Mouse (Mus musculus) midbrain, embryonic 15.5 days (tissue): Measurements from ENCODE around the gene Gm20388. TPM values are rescaled to one million over a fixed set of nuclear protein-coding genes. Genes with fewer than 3 reads are reported as not detected.

ENCODE experiments used
- ATAC-seq: fragments of 200-750 bp; cut with Nextera tagmentation; replicated peaks from 2 replicates; pipeline ENCODE4 v1.8.0; 2017; ENCODE audit warnings: moderate TSS enrichment
- H3K27ac ChIP-seq: fragments of 300-500 bp; sonication (generic); 2 replicates; pipeline ENCODE4 v1.5.1; 2015; ENCODE audit warnings: mild to moderate bottlenecking, inconsistent platforms
- H3K27me3 ChIP-seq: fragments of 300-500 bp; sonication (generic); replicated peaks from 2 replicates; pipeline ENCODE4 v1.6.1; 2015; ENCODE audit warnings: inconsistent platforms
- H3K36me3 ChIP-seq: fragments of 300-500 bp; sonication (generic); replicated peaks from 2 replicates; pipeline ENCODE4 v1.6.1; 2015; ENCODE audit warnings: inconsistent platforms
- H3K4me1 ChIP-seq: fragments of 300-500 bp; sonication (generic); 2 replicates; pipeline ENCODE4 v1.6.1; 2015; ENCODE audit warnings: inconsistent platforms
- H3K4me2 ChIP-seq: fragments of 300-500 bp; sonication (generic); 2 replicates; pipeline ENCODE4 v1.6.1; 2015; ENCODE audit warnings: inconsistent platforms, mild to moderate bottlenecking, moderate library complexity
- H3K4me3 ChIP-seq: fragments of 300-500 bp; sonication (generic); 2 replicates; pipeline ENCODE4 v1.5.1; 2015; ENCODE audit warnings: mild to moderate bottlenecking, inconsistent platforms
- H3K9ac ChIP-seq: fragments of 300-500 bp; sonication (generic); 2 replicates; pipeline ENCODE4 v1.6.1; 2015; ENCODE audit warnings: mild to moderate bottlenecking, inconsistent platforms
- H3K9me3 ChIP-seq: fragments of 300-500 bp; sonication (generic); 2 replicates; pipeline ENCODE4 v1.6.1; 2016; ENCODE audit warnings: inconsistent platforms
- WGBS: fragments of 180-500 bp; shearing (Covaris S2); methylation state at CpG from one replicate; pipeline ENCODE4 v1.1.7; 2015; ENCODE audit warnings: mixed read lengths; 5-methylcytosine and 5-hydroxymethylcytosine counted together
- polyA plus RNA-seq: library from polyadenylated mRNA; unstranded; fragments of >200 nt; fragmentation: Nextera tagmentation; extraction: Ambion mirVana; gene quantifications from 2 replicates; pipeline ENCODE4 v1.2.1, GENCODE M21; 2015

The Gm20388 gene
- polyA plus RNA-seq, 1 experiment from 2014 or later, result 5.6 TPM

DNA sequence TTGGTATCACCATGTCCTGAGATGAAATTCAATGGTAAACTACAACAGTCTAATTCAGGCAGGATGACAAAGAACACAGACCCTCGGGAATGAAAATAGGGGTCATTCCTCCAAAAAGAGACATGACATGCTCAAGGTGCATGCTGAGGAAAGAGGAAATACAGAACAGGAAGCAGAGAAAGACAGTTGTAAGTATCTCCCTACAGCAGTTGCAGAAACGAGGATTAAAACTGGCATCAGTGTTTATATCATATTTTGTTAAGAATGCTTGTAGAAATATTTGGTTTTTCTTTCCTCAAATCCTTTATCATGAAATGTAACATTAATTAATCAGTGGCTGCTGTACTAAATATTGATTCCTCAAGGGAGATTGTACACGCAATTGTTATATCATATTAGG is 3056.0 kb downstream of the Gm20388 start:
- no peak for ATAC-seq
- Histone ChIP-seq H3K9ac (no peak overlapping the region), H3K4me1 (peaks cover 9% of the 10 kb centered on the region; the same call in 1 of the 2 replicates), H3K4me2 (no peak overlapping the region), H3K27me3 (no peaks in the 10 kb centered on the region), H3K9me3 (no peaks in the 10 kb centered on the region), H3K27ac (no peak overlapping the region), H3K36me3 (no peaks in the 10 kb centered on the region), H3K4me3 (no peak overlapping the region)
- 82% methylated on average over 3 of the region's 3 CpGs for WGBS

DNA sequence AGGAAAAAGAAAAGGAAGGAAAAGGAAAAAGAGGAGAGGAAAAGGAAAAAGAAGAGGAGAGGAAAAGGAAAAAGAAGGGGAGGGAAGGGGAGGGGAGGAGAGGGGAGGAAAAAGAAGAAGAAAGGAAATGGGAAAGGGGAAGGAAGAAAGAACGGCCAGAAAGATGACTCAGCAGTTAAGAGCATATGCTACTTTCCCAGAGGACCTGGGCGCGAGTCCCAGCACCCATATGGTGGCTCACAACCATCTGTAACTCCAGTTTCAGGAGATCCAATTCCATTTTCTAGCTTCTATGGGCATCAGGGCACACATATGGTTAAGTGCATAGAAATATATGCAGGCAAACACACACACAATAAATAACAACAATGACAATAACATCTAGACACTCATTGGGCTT is 3057.5 kb downstream of the Gm20388 start:
- H3K36me3 ChIP-seq, result no peaks in the 10 kb centered on the region
- H3K9me3 ChIP-seq, result no peaks in the 10 kb centered on the region
- H3K9ac ChIP-seq, result no peak overlapping the region
- no peak for ATAC-seq
- H3K27me3 ChIP-seq, result no peaks in the 10 kb centered on the region
- no peak overlapping the region for H3K4me3 ChIP-seq
- no peaks in the 10 kb centered on the region for H3K4me1 ChIP-seq
- H3K4me2 ChIP-seq, result no peak overlapping the region
- H3K27ac ChIP-seq, result no peak overlapping the region
- 97% methylated on average over 3 of the region's 3 CpGs for WGBS

DNA sequence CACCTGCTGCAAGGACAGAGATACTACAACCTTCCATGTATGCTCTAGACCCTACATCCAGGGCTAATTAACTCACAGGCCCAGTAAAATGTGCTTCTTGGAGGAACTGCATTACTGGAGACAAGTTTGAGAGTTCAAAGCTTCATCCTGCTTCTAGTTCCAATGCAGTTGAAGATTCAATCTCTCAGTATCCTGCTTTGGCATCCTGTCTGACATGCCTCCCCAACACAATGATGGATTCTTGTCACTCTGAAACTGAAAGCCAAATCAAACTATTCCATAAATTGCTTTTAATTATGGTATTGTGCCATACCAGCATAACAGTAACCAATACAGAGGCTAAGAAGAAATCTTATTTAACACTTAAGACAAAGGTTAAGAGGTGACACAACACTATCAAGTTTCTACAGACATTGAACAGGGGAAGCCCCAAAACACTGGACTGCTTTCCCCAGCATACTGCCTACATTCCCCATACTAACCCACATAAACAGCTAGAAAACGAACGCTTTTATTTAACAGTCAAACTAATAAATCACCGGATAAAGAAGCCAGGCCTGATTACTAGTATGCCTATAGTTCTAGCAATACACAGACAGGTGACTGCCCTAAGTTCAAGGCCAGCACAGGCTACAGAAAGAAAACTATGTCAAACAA is 3059.5 kb downstream of the Gm20388 start:
- no peaks in the 10 kb centered on the region for H3K36me3 ChIP-seq
- H3K4me3 ChIP-seq, result no peak overlapping the region
- H3K4me2 ChIP-seq, result no peak overlapping the region
- ATAC-seq, result no peak
- H3K9me3 ChIP-seq, result no peaks in the 10 kb centered on the region
- H3K27ac ChIP-seq, result no peak overlapping the region
- H3K27me3 ChIP-seq, result no peaks in the 10 kb centered on the region
- no peak overlapping the region for H3K9ac ChIP-seq
- no peaks in the 10 kb centered on the region for H3K4me1 ChIP-seq
- 98% methylated on average over 3 of the region's 3 CpGs for WGBS

DNA sequence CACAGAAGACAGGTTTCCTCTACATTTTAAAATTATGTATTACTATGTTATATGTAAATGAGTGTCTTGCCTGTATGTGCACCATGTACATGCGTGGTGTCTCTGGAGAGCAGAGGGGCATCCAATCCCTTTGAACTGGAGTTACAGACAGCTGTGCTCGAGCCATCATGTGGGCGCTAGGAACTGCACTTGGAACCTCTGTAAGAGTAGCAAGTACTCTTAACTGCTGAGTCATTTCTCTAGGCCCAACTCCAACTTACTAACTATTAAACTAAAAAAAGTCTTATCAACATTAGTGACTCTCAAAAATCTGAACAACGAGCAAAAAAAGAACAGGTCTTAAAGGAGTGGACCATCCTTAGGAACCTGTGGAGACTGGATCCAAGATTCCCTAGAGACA is 3065.4 kb downstream of the Gm20388 start:
- no peaks in the 10 kb centered on the region for H3K27me3 ChIP-seq
- 95% methylated on average over 4 of the region's 4 CpGs for WGBS
- no peak for ATAC-seq

DNA sequence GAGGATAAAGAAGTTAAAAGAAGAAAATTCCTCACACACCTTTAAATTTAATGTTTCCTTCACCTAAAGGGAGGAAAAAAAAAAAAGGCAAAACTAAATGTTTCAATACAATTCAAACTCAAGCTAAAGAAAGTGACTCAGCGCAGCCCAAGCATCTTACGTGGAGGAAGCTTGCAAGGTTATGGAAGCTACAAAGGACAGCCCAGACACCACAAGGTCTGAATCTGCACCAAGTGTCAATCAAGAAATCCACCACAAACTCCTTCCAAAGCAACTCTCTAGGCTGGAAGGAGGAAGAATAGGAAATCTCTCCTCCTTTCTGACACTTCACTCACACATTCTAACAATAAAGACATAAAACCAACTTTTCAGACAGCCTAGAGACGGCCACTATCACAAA is 3068.8 kb downstream of the Gm20388 start:
- 94% methylated on average over 3 of the region's 3 CpGs for whole genome bisulfite sequencing
- Histone ChIP-seq H3K27me3 (no peaks in the 10 kb centered on the region), H3K9ac (no peak overlapping the region), H3K27ac (no peak overlapping the region), H3K4me2 (no peak overlapping the region), H3K4me1 (no peaks in the 10 kb centered on the region), H3K9me3 (no peaks in the 10 kb centered on the region), H3K36me3 (no peaks in the 10 kb centered on the region), H3K4me3 (no peak overlapping the region)
- no peak for ATAC-seq

More for the DNA sequence above, 3065.4 kb downstream of the Gm20388 start:
- no peaks in the 10 kb centered on the region for H3K9me3 ChIP-seq
- no peaks in the 10 kb centered on the region for H3K36me3 ChIP-seq
- no peak overlapping the region for H3K9ac ChIP-seq
- H3K4me2 ChIP-seq, result no peak overlapping the region
- H3K27ac ChIP-seq, result no peak overlapping the region
- H3K4me3 ChIP-seq, result no peak overlapping the region
- H3K4me1 ChIP-seq, result no peaks in the 10 kb centered on the region

DNA sequence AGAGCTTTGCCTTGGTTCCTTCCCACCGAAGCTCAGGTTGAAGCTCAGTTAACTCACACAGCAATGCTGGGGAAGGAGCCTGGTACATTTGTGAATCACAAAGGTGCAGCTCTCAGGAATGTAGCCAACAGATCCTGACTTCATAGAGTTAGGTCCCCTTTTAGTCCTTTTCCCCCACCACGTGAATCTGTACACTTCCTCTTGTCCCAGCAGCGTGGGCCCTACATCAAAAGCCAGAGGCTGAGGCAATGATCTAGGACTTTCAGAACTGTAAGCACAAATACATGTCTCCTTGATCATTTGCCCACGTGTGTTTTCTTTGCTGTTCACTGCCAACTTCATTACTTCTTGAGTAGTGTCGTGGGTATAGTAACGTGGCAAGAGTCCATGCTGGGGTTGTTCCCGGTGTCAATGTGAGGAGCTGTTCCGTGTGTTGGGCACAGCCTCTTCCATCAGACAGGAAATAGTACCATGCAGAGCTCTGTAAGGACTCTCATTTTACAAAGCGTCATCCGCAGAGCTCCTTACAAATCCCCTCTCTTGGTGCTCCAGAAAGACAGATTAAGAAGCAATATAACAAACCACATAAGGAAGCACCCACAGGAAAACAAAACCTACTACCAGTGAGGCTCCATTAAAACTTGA is 3069.3 kb downstream of the Gm20388 start:
- Histone ChIP-seq H3K36me3 (no peaks in the 10 kb centered on the region), H3K9me3 (no peaks in the 10 kb centered on the region), H3K4me2 (no peak overlapping the region), H3K27ac (no peak overlapping the region), H3K4me3 (no peak overlapping the region), H3K27me3 (no peaks in the 10 kb centered on the region), H3K9ac (no peak overlapping the region), H3K4me1 (no peaks in the 10 kb centered on the region)
- WGBS, result 76% methylated on average over 10 of the region's 10 CpGs
- ATAC-seq, result no peak

DNA sequence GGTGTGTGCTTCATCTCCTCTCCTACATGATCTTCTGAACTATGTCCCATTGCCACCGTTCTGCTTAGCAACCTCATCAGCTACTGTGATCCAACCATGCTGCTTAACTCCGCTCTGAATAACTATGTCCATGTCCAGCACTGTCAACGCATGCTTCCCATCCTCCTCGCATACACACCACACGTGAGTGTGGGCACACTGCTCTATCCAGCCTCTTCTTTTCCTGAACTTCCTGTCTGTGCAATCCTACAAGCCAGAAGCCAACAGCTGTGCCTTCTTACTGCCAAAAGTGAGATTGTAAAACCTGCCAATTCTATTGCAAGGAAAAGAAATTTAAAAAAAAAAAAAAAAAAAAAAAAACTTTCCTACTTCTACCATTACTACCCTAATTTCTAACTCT is 3071.0 kb downstream of the Gm20388 start:
- H3K9ac ChIP-seq, result no peak overlapping the region
- ATAC-seq, result no peak
- H3K27me3 ChIP-seq, result no peaks in the 10 kb centered on the region
- no peaks in the 10 kb centered on the region for H3K9me3 ChIP-seq
- no peak overlapping the region for H3K4me3 ChIP-seq
- no peak overlapping the region for H3K4me2 ChIP-seq
- peaks cover 4% of the 10 kb centered on the region; the same call in 1 of the 2 replicates for H3K4me1 ChIP-seq
- H3K27ac ChIP-seq, result no peak overlapping the region
- H3K36me3 ChIP-seq, result no peaks in the 10 kb centered on the region
- WGBS, result 89% methylated on average over 5 of the region's 5 CpGs

DNA sequence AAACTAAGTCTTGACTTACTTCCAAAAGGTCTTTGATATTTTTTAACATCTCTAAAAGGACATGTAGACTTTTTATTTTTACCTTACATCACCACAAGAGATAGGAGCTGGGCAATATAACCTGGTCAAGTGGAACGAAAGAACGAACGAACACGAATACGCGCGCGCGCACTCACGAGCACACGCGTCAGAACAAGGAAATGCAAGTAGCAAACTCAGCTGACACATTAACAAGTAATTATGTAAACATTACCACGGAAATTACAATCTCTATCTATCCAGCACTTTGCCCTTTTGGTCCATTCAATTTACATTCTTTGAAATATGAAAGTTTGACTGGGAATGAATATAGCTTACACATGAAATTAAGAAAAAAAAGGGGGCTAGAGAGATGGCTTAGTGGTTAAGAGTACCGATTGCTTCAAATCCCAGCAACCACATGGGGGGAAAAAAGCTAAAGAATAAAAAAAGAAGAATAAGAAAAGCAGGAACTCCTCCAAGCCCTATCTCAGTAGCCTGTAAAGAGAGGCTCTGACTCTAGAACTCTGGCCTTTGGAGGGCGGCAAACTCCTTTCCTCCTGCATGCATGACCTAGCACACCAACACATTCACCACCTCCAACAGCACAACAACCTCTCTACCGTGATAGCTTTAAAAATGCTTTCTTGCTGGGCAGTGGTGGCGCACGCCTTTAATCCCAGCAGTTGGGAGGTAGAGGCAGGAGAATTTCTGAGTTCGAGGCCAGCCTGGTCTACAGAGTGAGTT is 3072.7 kb downstream of the Gm20388 start:
- H3K4me1 ChIP-seq, result peaks cover 11% of the 10 kb centered on the region
- H3K27ac ChIP-seq, result no peak overlapping the region
- no peaks in the 10 kb centered on the region for H3K36me3 ChIP-seq
- H3K4me3 ChIP-seq, result no peak overlapping the region
- H3K9me3 ChIP-seq, result no peaks in the 10 kb centered on the region
- no peaks in the 10 kb centered on the region for H3K27me3 ChIP-seq
- no peak for ATAC-seq
- no peak overlapping the region for H3K4me2 ChIP-seq
- no peak overlapping the region for H3K9ac ChIP-seq
- 86% methylated on average over 19 of the region's 19 CpGs for WGBS

DNA sequence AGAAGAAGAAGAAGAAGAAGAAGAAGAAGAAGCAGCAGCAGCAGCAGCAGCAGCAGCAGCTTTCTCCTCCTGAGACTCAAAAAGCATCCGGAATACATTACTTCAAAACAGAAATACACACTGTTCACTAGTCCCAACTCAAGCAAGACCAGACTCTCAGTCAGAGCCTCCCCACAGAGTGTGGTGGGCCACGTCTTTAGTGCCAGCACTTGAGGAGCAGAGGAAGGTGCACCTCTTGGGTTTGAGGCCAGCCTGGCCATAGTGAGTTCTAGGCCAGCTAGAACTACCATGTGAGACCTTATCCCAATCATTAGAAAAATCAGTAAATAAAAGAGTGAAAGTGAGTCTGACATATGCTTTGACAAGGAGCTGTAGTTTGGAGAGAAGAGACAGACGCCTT is 3073.5 kb downstream of the Gm20388 start:
- Histone ChIP-seq H3K4me1 (peaks cover 15% of the 10 kb centered on the region), H3K4me2 (no peak overlapping the region), H3K27ac (no peak overlapping the region), H3K4me3 (no peak overlapping the region), H3K36me3 (no peaks in the 10 kb centered on the region), H3K27me3 (no peaks in the 10 kb centered on the region), H3K9ac (no peak overlapping the region), H3K9me3 (no peaks in the 10 kb centered on the region)
- 93% methylated on average over 3 of the region's 3 CpGs for WGBS
- ATAC-seq, result no peak

DNA sequence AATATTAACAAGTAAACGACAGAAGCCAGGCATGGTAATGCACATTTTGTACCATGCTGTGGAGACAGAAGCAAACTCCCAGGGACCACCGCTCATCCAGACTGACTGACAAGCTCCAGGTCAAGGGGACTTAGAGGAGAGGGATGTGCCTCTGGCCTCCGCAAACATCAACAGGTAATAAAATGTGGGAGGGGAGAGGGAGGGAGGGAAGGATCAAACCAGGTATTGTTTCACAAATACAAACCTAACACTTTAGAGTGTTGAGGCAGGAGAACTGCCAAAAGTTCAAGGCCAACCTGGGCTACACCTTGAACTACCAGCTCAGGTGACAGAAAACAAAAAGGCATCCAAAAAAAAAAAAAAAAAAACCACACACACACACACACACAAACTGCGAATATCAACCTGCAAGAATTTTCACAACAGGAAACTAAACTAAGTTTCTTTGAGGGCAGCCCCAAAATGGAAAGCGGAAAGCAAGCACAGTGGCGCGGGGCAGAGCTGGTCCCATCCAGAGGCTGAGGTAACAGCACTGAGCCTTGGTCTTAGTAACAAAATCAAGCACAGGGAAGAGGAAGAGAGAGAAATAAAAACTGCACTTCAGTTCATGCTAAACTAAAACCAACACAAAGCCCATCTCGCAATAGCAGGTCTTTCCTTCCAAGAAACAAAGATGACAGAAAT is 3076.0 kb downstream of the Gm20388 start:
- WGBS, result 93% methylated on average over 8 of the region's 8 CpGs

DNA sequence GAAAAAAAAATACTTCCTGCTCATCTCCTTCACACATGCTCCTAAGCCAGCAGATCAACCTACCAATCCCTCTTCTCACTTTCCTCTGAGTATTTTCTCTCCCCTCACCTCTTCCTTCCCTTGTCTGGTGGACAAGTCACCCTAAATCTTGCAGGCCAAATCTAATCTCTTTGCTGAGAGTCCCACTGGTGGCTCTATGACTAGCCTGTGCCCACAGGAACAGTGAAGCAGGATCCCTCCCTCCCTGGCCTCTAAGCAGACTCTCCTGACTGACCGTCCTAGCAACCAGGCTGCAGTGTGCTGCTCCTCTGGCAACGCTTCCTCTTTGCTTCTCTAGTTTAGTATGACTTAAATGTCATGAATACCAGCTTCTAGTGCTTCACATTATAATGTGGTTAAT is 3076.6 kb downstream of the Gm20388 start:
- no peak overlapping the region for H3K4me3 ChIP-seq
- no peak overlapping the region for H3K27ac ChIP-seq
- H3K4me1 ChIP-seq, result peaks cover 15% of the 10 kb centered on the region
- no peaks in the 10 kb centered on the region for H3K9me3 ChIP-seq
- H3K27me3 ChIP-seq, result no peaks in the 10 kb centered on the region
- H3K9ac ChIP-seq, result no peak overlapping the region
- ATAC-seq, result no peak
- 51% methylated on average over 2 of the region's 2 CpGs for WGBS
- H3K36me3 ChIP-seq, result no peaks in the 10 kb centered on the region
- H3K4me2 ChIP-seq, result no peak overlapping the region

More for the DNA sequence above, 3076.0 kb downstream of the Gm20388 start:
- Histone ChIP-seq H3K4me2 (no peak overlapping the region), H3K4me1 (peaks cover 15% of the 10 kb centered on the region), H3K9me3 (no peaks in the 10 kb centered on the region), H3K36me3 (no peaks in the 10 kb centered on the region), H3K27me3 (no peaks in the 10 kb centered on the region), H3K4me3 (no peak overlapping the region), H3K9ac (no peak overlapping the region), H3K27ac (no peak overlapping the region)
- no peak for ATAC-seq

DNA sequence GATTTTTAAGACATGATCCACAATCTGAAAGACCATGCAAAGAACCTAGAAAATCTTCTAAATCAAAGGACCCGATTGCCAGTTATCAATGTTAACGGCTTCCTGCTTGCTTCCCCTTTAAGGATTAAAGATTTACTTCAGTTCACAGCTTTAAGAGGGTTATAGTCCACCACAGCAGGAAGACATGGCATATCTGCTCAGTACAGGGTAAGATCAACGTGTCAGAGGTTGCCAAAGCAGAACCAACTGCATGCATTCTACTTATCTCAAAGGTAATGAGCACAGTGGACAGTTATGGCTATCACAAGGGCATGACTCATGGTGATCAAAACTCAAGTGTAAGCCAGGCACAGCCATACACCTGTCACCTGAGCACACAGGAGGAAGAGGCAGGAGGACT is 3078.3 kb downstream of the Gm20388 start:
- H3K4me1 ChIP-seq, result peaks cover 21% of the 10 kb centered on the region
- H3K4me3 ChIP-seq, result no peak overlapping the region
- no peak for ATAC-seq
- no peaks in the 10 kb centered on the region for H3K9me3 ChIP-seq
- 88% methylated on average over 3 of the region's 3 CpGs for WGBS
- no peaks in the 10 kb centered on the region for H3K27me3 ChIP-seq
- no peak overlapping the region for H3K9ac ChIP-seq
- no peak overlapping the region for H3K27ac ChIP-seq
- no peaks in the 10 kb centered on the region for H3K36me3 ChIP-seq
- no peak overlapping the region for H3K4me2 ChIP-seq
